Mouse (Mus musculus): Measurements from ENCODE around the gene Tubb2b.

DNA sequence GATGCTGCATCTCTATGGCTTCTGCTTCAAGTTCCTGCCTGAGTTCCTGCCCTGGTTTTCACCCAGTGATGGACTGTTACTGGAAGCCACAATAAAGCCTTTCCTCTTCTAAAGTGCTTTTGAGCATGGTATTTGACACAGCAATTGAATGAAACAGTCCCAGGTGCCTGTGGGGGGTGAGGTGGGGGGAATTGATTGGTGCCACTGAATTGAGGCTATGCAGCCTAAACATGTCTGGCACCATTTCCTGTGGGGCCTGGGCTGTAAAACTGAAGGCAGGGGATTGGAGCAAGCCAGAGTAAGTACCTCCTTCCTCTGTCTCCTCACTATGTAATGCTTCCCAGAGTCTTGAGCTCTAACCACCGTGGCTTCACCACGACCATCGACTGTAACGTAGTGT lies 15.6 kb downstream of the Tubb2b start:
- no peak for TF ChIP-seq CTCF (IDR thresholded peaks at IDR 0.05; ENCODE audit: low read depth, low read length)
- TF ChIP-seq POLR2A (IDR thresholded peaks at IDR 0.05; ENCODE audit: extremely low read depth, insufficient read depth, low read length): no peak

Measured in liver, adult 2 months (tissue).